Mouse (Mus musculus) limb, embryonic 12.5 days (tissue): ENCODE measurements around the gene Efnb3. TPM values are rescaled to one million over a fixed set of nuclear protein-coding genes. Genes with fewer than 3 reads are reported as not detected.
A peak's percentile ranks its signal among the peaks of the same experiment; 100 is the strongest.

ENCODE experiments used
- ATAC-seq: fragments of 200-750 bp; cut with Nextera tagmentation; 2 replicates; pipeline ENCODE4 v1.8.0; 2017; ENCODE audit warnings: low read depth, moderate TSS enrichment; ENCODE audit not compliant: insufficient number of reproducible peaks, insufficient read depth, low FRiP score, low TSS enrichment
- H3K27ac ChIP-seq: fragments of 300-500 bp; sonication (generic); 2 replicates; pipeline ENCODE4 v1.5.1; 2016; ENCODE audit warnings: mild to moderate bottlenecking, moderate library complexity
- H3K27me3 ChIP-seq: fragments of 300-500 bp; sonication (generic); 2 replicates; pipeline ENCODE4 v1.6.1; 2016; ENCODE audit warnings: mild to moderate bottlenecking, moderate library complexity
- H3K36me3 ChIP-seq: fragments of 300-500 bp; sonication (generic); 2 replicates; pipeline ENCODE4 v1.6.1; 2016; ENCODE audit warnings: mild to moderate bottlenecking, moderate library complexity
- H3K4me1 ChIP-seq: fragments of 300-500 bp; sonication (generic); replicated peaks from 2 replicates; pipeline ENCODE4 v1.6.1; 2016
- H3K4me2 ChIP-seq: fragments of 300-500 bp; sonication (generic); 2 replicates; pipeline ENCODE4 v1.6.1; 2016; ENCODE audit warnings: mild to moderate bottlenecking, moderate library complexity
- H3K4me3 ChIP-seq: fragments of 300-500 bp; sonication (generic); replicated peaks from 2 replicates; pipeline ENCODE4 v1.5.1; 2016; ENCODE audit warnings: mild to moderate bottlenecking
- H3K9ac ChIP-seq: fragments of 300-500 bp; sonication (generic); replicated peaks from 2 replicates; pipeline ENCODE4 v1.6.1; 2016; ENCODE audit warnings: mild to moderate bottlenecking, moderate library complexity
- H3K9me3 ChIP-seq: fragments of 300-500 bp; sonication (generic); 2 replicates; pipeline ENCODE4 v1.6.1; 2016; ENCODE audit warnings: mild to moderate bottlenecking, moderate library complexity
- WGBS: fragments of 180-500 bp; shearing (Covaris S2); methylation state at CpG from one replicate; pipeline ENCODE4 v1.1.7; 2016; 5-methylcytosine and 5-hydroxymethylcytosine counted together
- polyA plus RNA-seq: library from polyadenylated mRNA; unstranded; fragments of >200 nt; fragmentation: Nextera tagmentation; extraction: Ambion mirVana; gene quantifications from 2 replicates; pipeline ENCODE4 v1.2.1, GENCODE M21; 2016

Efnb3 gene
- polyA plus RNA-seq, 1 experiment from 2014 or later: 54.3 TPM

- Histone ChIP-seq H3K27ac (peak overlapping the region; percentile 95), H3K4me1 (peaks cover 54% of the 10 kb centered on the region)
Observed at GRCm38 (mm10) chr11:69563373-69563772, 3.4 kb upstream of the Efnb3 start.

GRCm38 (mm10) chr11:69560896-69561854 is 1.2 kb upstream of the Efnb3 start:
- H3K4me3 ChIP-seq: peak overlapping the region; percentile 85
- ATAC-seq: peak; percentile 45
- H3K27ac ChIP-seq: peak overlapping the region; percentile 95
- peak overlapping the region; percentile 97 for H3K4me2 ChIP-seq
- 11% methylated on average over 16 of the region's 16 CpGs for WGBS
- no peaks in the 10 kb centered on the region for H3K9me3 ChIP-seq
- H3K27me3 ChIP-seq: no peaks in the 10 kb centered on the region
- peak overlapping the region; percentile 45; the same call in 1 of the 2 replicates for H3K9ac ChIP-seq
- peaks cover 76% of the 10 kb centered on the region for H3K4me1 ChIP-seq
- H3K36me3 ChIP-seq: peaks cover 50% of the 10 kb centered on the region

More at GRCm38 (mm10) chr11:69563373-69563772, 3.4 kb upstream of the Efnb3 start:
- H3K9ac ChIP-seq: no peak overlapping the region; the same call in 1 of the 2 replicates
- no peak for ATAC-seq
- H3K4me2 ChIP-seq: no peak overlapping the region
- H3K36me3 ChIP-seq: peaks cover 62% of the 10 kb centered on the region
- no peaks in the 10 kb centered on the region for H3K9me3 ChIP-seq
- H3K4me3 ChIP-seq: no peak overlapping the region
- H3K27me3 ChIP-seq: no peaks in the 10 kb centered on the region
- 30% methylated on average over 13 of the region's 13 CpGs for WGBS

GRCm38 (mm10) chr11:69559183-69559582 is 822 bp downstream of the Efnb3 start:
- peak overlapping the region; percentile 97 for H3K4me2 ChIP-seq
- no peaks in the 10 kb centered on the region for H3K9me3 ChIP-seq
- peaks cover 85% of the 10 kb centered on the region for H3K4me1 ChIP-seq
- H3K4me3 ChIP-seq: peak overlapping the region; percentile 85
- 1% methylated on average over 5 of the region's 5 CpGs for WGBS
- ATAC-seq: no peak
- peak overlapping the region; percentile 91 for H3K9ac ChIP-seq
- H3K27ac ChIP-seq: peak overlapping the region; percentile 95
- H3K27me3 ChIP-seq: no peaks in the 10 kb centered on the region
- peaks cover 51% of the 10 kb centered on the region for H3K36me3 ChIP-seq

DNA sequence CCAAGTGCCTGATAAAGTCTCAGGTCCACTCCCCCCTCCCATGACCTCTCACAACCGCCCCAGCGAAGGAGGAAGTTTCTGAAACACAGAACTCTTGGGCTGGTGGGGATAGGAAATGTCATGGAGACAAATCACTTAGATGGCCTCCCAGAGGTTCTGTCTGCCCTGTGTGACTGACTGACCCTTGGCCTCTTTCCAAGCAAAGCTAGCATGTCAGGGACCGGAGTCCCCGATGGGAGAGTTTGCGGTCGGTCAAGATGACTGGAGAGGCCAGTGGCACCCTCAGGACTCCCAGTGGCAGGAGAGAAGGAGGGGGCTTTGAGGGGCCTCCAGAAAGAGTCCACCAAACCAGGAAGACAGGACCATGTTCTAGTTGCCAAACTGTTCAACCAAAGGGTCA is 1.2 kb downstream of the Efnb3 start:
- no peak for ATAC-seq
- Histone ChIP-seq H3K9me3 (no peaks in the 10 kb centered on the region), H3K9ac (peak overlapping the region; percentile 91), H3K4me1 (peaks cover 81% of the 10 kb centered on the region), H3K4me3 (peak overlapping the region; percentile 85), H3K4me2 (peak overlapping the region; percentile 97), H3K36me3 (peaks cover 49% of the 10 kb centered on the region), H3K27ac (no peak overlapping the region), H3K27me3 (no peaks in the 10 kb centered on the region)
- 26% methylated on average over 6 of the region's 6 CpGs for WGBS

GRCm38 (mm10) chr11:69557381-69557958 is 2.5 kb downstream of the Efnb3 start:
- Histone ChIP-seq H3K9ac (peak overlapping the region; percentile 31; the same call in 1 of the 2 replicates), H3K4me2 (peak overlapping the region; percentile 97), H3K27ac (no peak overlapping the region)

DNA sequence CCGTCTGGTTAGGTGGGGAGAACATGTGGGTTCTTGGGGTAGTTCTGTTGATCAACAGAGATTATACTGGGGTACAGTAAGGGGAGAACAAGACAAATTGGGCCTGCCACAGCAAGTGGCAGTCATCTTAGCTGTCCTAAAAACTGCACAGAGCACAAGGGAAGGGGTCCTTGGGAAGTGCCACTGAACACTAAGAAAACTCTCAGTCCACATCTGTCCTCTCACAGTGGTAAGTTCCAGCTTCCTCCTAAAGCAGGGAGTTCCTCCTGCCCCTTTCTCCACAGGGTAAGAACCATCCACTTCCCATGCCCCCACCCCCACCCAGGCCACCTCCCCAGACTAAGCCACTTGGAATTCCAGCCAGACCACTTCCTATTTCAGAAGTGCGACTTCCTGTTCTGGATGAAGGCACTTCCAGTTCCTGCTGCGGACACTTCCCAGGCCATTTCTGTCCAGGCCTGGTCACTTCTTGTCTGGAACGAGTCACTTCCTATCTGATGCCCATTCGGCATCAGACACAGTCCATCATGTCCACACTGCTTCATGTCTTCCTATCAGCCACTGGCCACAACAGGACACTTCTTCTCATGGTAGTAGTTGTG is 5.4 kb downstream of the Efnb3 start:
- Histone ChIP-seq H3K9ac (no peak overlapping the region), H3K4me2 (no peak overlapping the region)

More at GRCm38 (mm10) chr11:69557381-69557958, 2.5 kb downstream of the Efnb3 start:
- ATAC-seq: no peak
- Histone ChIP-seq H3K4me3 (peak overlapping the region; percentile 85), H3K9me3 (no peaks in the 10 kb centered on the region), H3K27me3 (no peaks in the 10 kb centered on the region), H3K4me1 (peaks cover 82% of the 10 kb centered on the region), H3K36me3 (peaks cover 40% of the 10 kb centered on the region)
- WGBS: 30% methylated on average over 14 of the region's 14 CpGs

DNA sequence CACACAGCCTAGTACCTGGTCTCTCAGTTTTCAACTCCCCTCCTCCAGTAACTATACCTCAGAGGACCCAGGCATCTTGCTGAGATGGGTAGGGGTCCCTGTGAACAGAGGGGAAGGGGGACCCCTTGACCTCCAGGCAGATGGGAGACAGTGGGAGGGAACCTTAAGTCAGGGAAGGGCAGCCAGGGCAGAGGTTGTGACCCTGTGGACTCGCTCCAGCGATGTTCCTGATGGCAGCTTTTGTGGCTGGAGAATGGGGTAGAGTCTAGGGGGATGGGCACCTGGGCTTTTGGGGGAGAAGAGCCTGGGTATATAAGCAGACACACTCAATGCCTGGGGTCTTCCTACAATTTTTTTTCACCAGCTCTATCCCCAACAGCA is 6.7 kb downstream of the Efnb3 start:
- peaks cover 30% of the 10 kb centered on the region for H3K36me3 ChIP-seq
- 0 out of 2 replicates have a peak overlapping the region, but pooled peaks have one; percentile 35 for H3K27ac ChIP-seq
- peaks cover 8% of the 10 kb centered on the region for H3K27me3 ChIP-seq
- H3K4me2 ChIP-seq: peak overlapping the region; percentile 18; the same call in 1 of the 2 replicates
- 16% methylated on average over 2 of the region's 2 CpGs for WGBS
- H3K4me1 ChIP-seq: peaks cover 53% of the 10 kb centered on the region
- ATAC-seq: no peak
- H3K9ac ChIP-seq: no peak overlapping the region; the same call in 1 of the 2 replicates
- H3K9me3 ChIP-seq: no peaks in the 10 kb centered on the region
- H3K4me3 ChIP-seq: no peak overlapping the region

More for the DNA sequence above, 5.4 kb downstream of the Efnb3 start:
- Histone ChIP-seq H3K27ac (no peak overlapping the region), H3K36me3 (peaks cover 30% of the 10 kb centered on the region), H3K4me3 (no peak overlapping the region), H3K9me3 (no peaks in the 10 kb centered on the region), H3K4me1 (peaks cover 59% of the 10 kb centered on the region), H3K27me3 (no peaks in the 10 kb centered on the region)
- no peak for ATAC-seq
- 78% methylated on average over 5 of the region's 5 CpGs for WGBS

- Histone ChIP-seq H3K27ac (0 out of 2 replicates have a peak overlapping the region, but pooled peaks have one; percentile 35), H3K9ac (no peak overlapping the region; the same call in 1 of the 2 replicates), H3K4me3 (no peak overlapping the region), H3K9me3 (no peaks in the 10 kb centered on the region), H3K27me3 (peaks cover 11% of the 10 kb centered on the region), H3K36me3 (peaks cover 30% of the 10 kb centered on the region), H3K4me2 (peak overlapping the region; percentile 18; the same call in 1 of the 2 replicates), H3K4me1 (peaks cover 48% of the 10 kb centered on the region)
- 22% methylated on average over 14 of the region's 14 CpGs for WGBS
- no peak for ATAC-seq
Observed at GRCm38 (mm10) chr11:69552622-69553340, 7.2 kb downstream of the Efnb3 start.

DNA sequence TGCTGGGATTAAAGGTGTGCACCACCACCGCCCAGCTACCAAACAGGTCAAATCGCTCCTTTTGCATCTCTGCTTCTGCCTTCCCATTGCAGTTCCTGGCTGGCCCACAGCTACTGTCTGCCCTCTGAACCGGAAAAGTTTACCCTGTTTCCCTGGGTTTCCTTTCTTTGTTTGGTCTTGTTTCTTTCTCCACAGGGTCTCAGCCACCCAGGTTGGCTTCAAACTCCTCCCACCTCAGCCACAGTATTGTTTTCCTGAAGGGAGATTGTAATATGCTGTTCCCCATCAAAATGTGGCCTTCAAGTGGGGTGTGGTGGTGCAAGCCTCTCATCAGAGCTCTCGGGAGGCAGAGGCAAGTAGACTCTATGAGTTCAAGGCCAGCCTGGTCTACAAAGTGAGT is 8.7 kb downstream of the Efnb3 start:
- Histone ChIP-seq H3K4me3 (no peak overlapping the region), H3K4me1 (peaks cover 45% of the 10 kb centered on the region), H3K9me3 (no peaks in the 10 kb centered on the region), H3K36me3 (peaks cover 22% of the 10 kb centered on the region), H3K4me2 (no peak overlapping the region), H3K9ac (no peak overlapping the region), H3K27me3 (peaks cover 11% of the 10 kb centered on the region), H3K27ac (no peak overlapping the region)
- WGBS: 79% methylated on average over 4 of the region's 4 CpGs
- no peak for ATAC-seq

DNA sequence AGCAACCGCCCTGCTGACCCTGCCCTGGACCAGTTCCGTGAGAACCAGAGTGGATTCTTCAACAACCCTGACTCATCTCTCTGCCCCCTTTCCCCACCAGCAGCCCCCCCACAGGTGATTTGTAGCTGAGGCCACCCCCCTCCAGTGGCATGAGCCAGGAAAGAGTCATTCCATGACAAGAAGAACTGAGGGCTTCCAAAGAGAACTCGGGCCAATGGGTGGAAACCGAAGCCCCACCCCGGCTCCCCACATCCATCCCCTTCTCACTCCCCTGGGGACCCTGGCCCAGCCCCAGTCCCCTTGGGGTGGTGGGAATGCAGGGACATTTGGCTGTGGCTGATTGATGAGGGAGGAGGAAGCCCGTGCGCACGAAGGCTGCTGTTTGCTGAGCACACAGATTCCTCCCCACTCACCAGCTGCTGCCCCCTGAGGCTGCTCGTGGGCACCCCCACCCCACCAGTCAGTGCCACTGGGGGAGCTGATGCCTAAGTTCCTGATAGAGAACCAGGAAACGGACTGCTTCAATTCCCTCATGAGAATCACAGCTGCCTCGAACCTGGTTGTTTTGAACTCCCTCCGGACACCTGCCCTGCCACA is 10.8 kb downstream of the Efnb3 start, which contains the start of gene Dnah2:
Dnah2 (minus strand) TSS at position 51 of the 597 bp plus-strand sequence.
- Histone ChIP-seq H3K27ac (no peak within 1 kb of the TSS), H3K27me3 (peaks cover 11% of the 10 kb centered on the region), H3K4me2 (no peak within 1 kb of the TSS), H3K9ac (no peak within 1 kb of the TSS), H3K9me3 (no peaks in the 10 kb centered on the region), H3K4me3 (no peak within 1 kb of the TSS), H3K36me3 (0 out of 2 replicates have a peak, but pooled peaks cover under 1% of the 10 kb centered on the region), H3K4me1 (peaks cover 37% of the 10 kb centered on the region)
- WGBS: 35% methylated on average over 12 of the region's 12 CpGs
- no peak for ATAC-seq
